Mouse (Mus musculus) limb, embryonic 10.5 days (tissue): Measurements from ENCODE around the gene Pla2g3. TPM values are rescaled to one million over a fixed set of nuclear protein-coding genes. Genes with fewer than 3 reads are reported as not detected.

Source experiments
- DNase-seq: peaks from one replicate; pipeline ENCODE4 v3.0.0-alpha.2; 2017; ENCODE audit warnings: low spot score
- H3K27ac ChIP-seq: fragments of 300-500 bp; sonication (generic); 2 replicates; pipeline ENCODE4 v1.5.1; 2016; ENCODE audit warnings: mild to moderate bottlenecking
- H3K27me3 ChIP-seq: fragments of 300-500 bp; sonication (generic); 2 replicates; pipeline ENCODE4 v1.6.1; 2016; ENCODE audit warnings: low read depth, mild to moderate bottlenecking; ENCODE audit not compliant: poor library complexity, severe bottlenecking
- H3K36me3 ChIP-seq: fragments of 300-500 bp; sonication (generic); 2 replicates; pipeline ENCODE4 v1.6.1; 2016; ENCODE audit warnings: mild to moderate bottlenecking, moderate library complexity
- H3K4me1 ChIP-seq: fragments of 300-500 bp; sonication (generic); 2 replicates; pipeline ENCODE4 v1.6.1; 2016
- H3K4me3 ChIP-seq: fragments of 300-500 bp; sonication (generic); 2 replicates; pipeline ENCODE4 v1.5.1; 2016; ENCODE audit warnings: mild to moderate bottlenecking, moderate library complexity
- H3K9me3 ChIP-seq: fragments of 300-500 bp; sonication (generic); replicated peaks from 2 replicates; pipeline ENCODE4 v1.6.1; 2016; ENCODE audit warnings: mild to moderate bottlenecking
- WGBS: fragments of 180-500 bp; shearing (Covaris S2); methylation state at CpG from one replicate; pipeline ENCODE4 v1.1.7; 2016; 5-methylcytosine and 5-hydroxymethylcytosine counted together
- polyA plus RNA-seq: library from polyadenylated mRNA; unstranded; fragments of >200 nt; fragmentation: Nextera tagmentation; extraction: Ambion mirVana; gene quantifications from 2 replicates; pipeline ENCODE4 v1.2.1, GENCODE M21; 2016

Gene Pla2g3
- polyA plus RNA-seq, 1 experiment from 2014 or later: 1.5 TPM

GRCm38 (mm10) chr11:3537711-3538110 is 49.6 kb downstream of the Pla2g3 start:
- no peak overlapping the region for H3K27ac ChIP-seq
- H3K4me3 ChIP-seq: peak overlapping the region; percentile 70
- H3K9me3 ChIP-seq: no peaks in the 10 kb centered on the region
- H3K36me3 ChIP-seq: peaks cover 25% of the 10 kb centered on the region
- WGBS: 85% methylated on average over 3 of the region's 3 CpGs
- DNase-seq: no peak
- peaks cover 37% of the 10 kb centered on the region for H3K4me1 ChIP-seq
- H3K27me3 ChIP-seq: no peaks in the 10 kb centered on the region

GRCm38 (mm10) chr11:3538341-3538740 is 50.3 kb downstream of the Pla2g3 start:
- 75% methylated on average over 4 of the region's 4 CpGs for WGBS
- H3K27ac ChIP-seq: peak overlapping the region; percentile 89
- H3K9me3 ChIP-seq: no peaks in the 10 kb centered on the region
- DNase-seq: no peak
- peaks cover 37% of the 10 kb centered on the region for H3K4me1 ChIP-seq
- H3K4me3 ChIP-seq: peak overlapping the region; percentile 70
- no peaks in the 10 kb centered on the region for H3K27me3 ChIP-seq
- peaks cover 18% of the 10 kb centered on the region for H3K36me3 ChIP-seq

- Histone ChIP-seq H3K27ac (peak overlapping the region; percentile 89), H3K36me3 (peaks cover 9% of the 10 kb centered on the region; the same call in 1 of the 2 replicates)
- 5% methylated on average over 33 of the region's 33 CpGs for WGBS
These were observed 51.2 kb downstream of the Pla2g3 start for GRCm38 (mm10) chr11:3539111-3539825.

GRCm38 (mm10) chr11:3539826-3540196 is 51.7 kb downstream of the Pla2g3 start:
- Histone ChIP-seq H3K27me3 (no peaks in the 10 kb centered on the region), H3K27ac (peak overlapping the region; percentile 89), H3K36me3 (peaks cover 7% of the 10 kb centered on the region; the same call in 1 of the 2 replicates), H3K4me1 (peaks cover 36% of the 10 kb centered on the region), H3K9me3 (no peaks in the 10 kb centered on the region), H3K4me3 (peak overlapping the region; percentile 70)
- no peak for DNase-seq
- WGBS: 80% methylated on average over 4 of the region's 4 CpGs

More at GRCm38 (mm10) chr11:3539111-3539825, 51.2 kb downstream of the Pla2g3 start:
- Histone ChIP-seq H3K4me1 (peaks cover 37% of the 10 kb centered on the region), H3K4me3 (peak overlapping the region; percentile 70), H3K9me3 (no peaks in the 10 kb centered on the region), H3K27me3 (no peaks in the 10 kb centered on the region)
- peak; percentile 89 for DNase-seq

- peak within 1 kb of the TSS; percentile 70 for H3K4me3 ChIP-seq
- no peaks in the 10 kb centered on the region for H3K27me3 ChIP-seq
- no peaks in the 10 kb centered on the region for H3K9me3 ChIP-seq
- H3K36me3 ChIP-seq: peaks cover 7% of the 10 kb centered on the region; the same call in 1 of the 2 replicates
- H3K4me1 ChIP-seq: peaks cover 28% of the 10 kb centered on the region
- peak within 1 kb of the TSS; percentile 89 for H3K27ac ChIP-seq
- 93% methylated on average over 23 of the region's 23 CpGs for WGBS
- DNase-seq: no peak
These were observed 52.5 kb downstream of the Pla2g3 start, which contains the start of gene Smtn for GRCm38 (mm10) chr11:3540451-3541085. Gene Smtn, minus strand, starts transcription at chr11:3540612.

- no peak for DNase-seq
- Histone ChIP-seq H3K27me3 (no peaks in the 10 kb centered on the region), H3K9me3 (no peaks in the 10 kb centered on the region), H3K4me3 (no peak overlapping the region), H3K27ac (0 out of 2 replicates have a peak overlapping the region, but pooled peaks have one; percentile 25), H3K36me3 (peaks cover 4% of the 10 kb centered on the region; the same call in 1 of the 2 replicates), H3K4me1 (peaks cover 20% of the 10 kb centered on the region)
- 69% methylated on average over 3 of the region's 3 CpGs for WGBS
These were observed 53.8 kb downstream of the Pla2g3 start for GRCm38 (mm10) chr11:3541932-3542331.

GRCm38 (mm10) chr11:3543001-3543400 is 54.9 kb downstream of the Pla2g3 start:
- H3K27ac ChIP-seq: no peak overlapping the region
- peaks cover 13% of the 10 kb centered on the region for H3K4me1 ChIP-seq
- H3K9me3 ChIP-seq: no peaks in the 10 kb centered on the region
- WGBS: 37% methylated on average over 5 of the region's 5 CpGs
- no peak for DNase-seq
- no peak overlapping the region for H3K4me3 ChIP-seq
- no peaks in the 10 kb centered on the region for H3K36me3 ChIP-seq
- H3K27me3 ChIP-seq: no peaks in the 10 kb centered on the region

- no peaks in the 10 kb centered on the region for H3K36me3 ChIP-seq
- H3K9me3 ChIP-seq: no peaks in the 10 kb centered on the region
- WGBS: 95% methylated on average over 5 of the region's 5 CpGs
- peaks cover 5% of the 10 kb centered on the region for H3K4me1 ChIP-seq
- no peak for DNase-seq
- no peak overlapping the region for H3K27ac ChIP-seq
- no peaks in the 10 kb centered on the region for H3K27me3 ChIP-seq
- H3K4me3 ChIP-seq: no peak overlapping the region
These were observed 56.3 kb downstream of the Pla2g3 start for GRCm38 (mm10) chr11:3544409-3544808.

- no peak overlapping the region for H3K27ac ChIP-seq
- H3K36me3 ChIP-seq: no peaks in the 10 kb centered on the region
- H3K4me3 ChIP-seq: no peak overlapping the region
- H3K9me3 ChIP-seq: no peaks in the 10 kb centered on the region
- peaks cover 5% of the 10 kb centered on the region for H3K4me1 ChIP-seq
- DNase-seq: no peak
- H3K27me3 ChIP-seq: no peaks in the 10 kb centered on the region
- 20% methylated on average over 9 of the region's 9 CpGs for whole genome bisulfite sequencing
These were observed 57.6 kb downstream of the Pla2g3 start for GRCm38 (mm10) chr11:3545531-3546241.

- Histone ChIP-seq H3K4me1 (peaks cover 5% of the 10 kb centered on the region), H3K9me3 (no peaks in the 10 kb centered on the region), H3K36me3 (no peaks in the 10 kb centered on the region), H3K27me3 (no peaks in the 10 kb centered on the region), H3K27ac (no peak overlapping the region), H3K4me3 (no peak overlapping the region)
- no peak for DNase-seq
- 20% methylated on average over 1 of the region's 1 CpGs for WGBS
These were observed 58.1 kb downstream of the Pla2g3 start for GRCm38 (mm10) chr11:3546242-3546562.

GRCm38 (mm10) chr11:3547047-3547446 is 59.0 kb downstream of the Pla2g3 start:
- Histone ChIP-seq H3K9me3 (no peaks in the 10 kb centered on the region), H3K4me3 (no peak overlapping the region), H3K27ac (no peak overlapping the region), H3K27me3 (no peaks in the 10 kb centered on the region), H3K4me1 (peaks cover 5% of the 10 kb centered on the region), H3K36me3 (no peaks in the 10 kb centered on the region)
- no peak for DNase-seq
- WGBS: 89% methylated on average over 2 of the region's 2 CpGs

- no peak for DNase-seq
These were observed 59.9 kb downstream of the Pla2g3 start for GRCm38 (mm10) chr11:3547969-3548368.

More at GRCm38 (mm10) chr11:3547969-3548368, 59.9 kb downstream of the Pla2g3 start:
- no peaks in the 10 kb centered on the region for H3K36me3 ChIP-seq
- WGBS: 51% methylated on average over 6 of the region's 6 CpGs
- H3K27ac ChIP-seq: no peak overlapping the region
- no peaks in the 10 kb centered on the region for H3K27me3 ChIP-seq
- no peak overlapping the region for H3K4me3 ChIP-seq
- no peaks in the 10 kb centered on the region for H3K9me3 ChIP-seq
- H3K4me1 ChIP-seq: peaks cover 5% of the 10 kb centered on the region
